Mouse (Mus musculus): ENCODE measurements around the gene Krtap15.

The Krtap15 gene

DNA sequence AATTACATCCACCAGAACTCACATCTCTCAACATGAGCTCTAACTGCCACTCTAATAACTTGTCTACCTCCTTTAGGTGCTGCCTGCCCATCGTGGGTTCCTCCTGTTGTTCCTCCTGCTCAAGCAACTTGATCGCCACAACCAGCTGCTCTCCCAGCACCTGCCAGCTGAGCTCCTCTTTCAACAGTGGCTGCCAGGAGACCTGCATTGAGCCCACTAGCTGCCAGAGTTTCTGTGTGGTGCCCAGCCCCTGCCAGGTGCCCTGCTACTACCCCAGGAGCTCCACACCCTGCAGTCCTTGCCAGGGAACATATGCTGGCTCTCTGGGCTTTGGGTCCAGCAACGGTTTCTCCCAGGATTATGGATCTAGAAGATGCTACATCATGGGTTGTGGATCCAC, at the start of gene Krtap15:
Krtap15 (plus strand) TSS at position 150 of the 400 bp plus-strand sequence.
- no peak for DNase-seq (ENCODE audit: low spot score)

DNA sequence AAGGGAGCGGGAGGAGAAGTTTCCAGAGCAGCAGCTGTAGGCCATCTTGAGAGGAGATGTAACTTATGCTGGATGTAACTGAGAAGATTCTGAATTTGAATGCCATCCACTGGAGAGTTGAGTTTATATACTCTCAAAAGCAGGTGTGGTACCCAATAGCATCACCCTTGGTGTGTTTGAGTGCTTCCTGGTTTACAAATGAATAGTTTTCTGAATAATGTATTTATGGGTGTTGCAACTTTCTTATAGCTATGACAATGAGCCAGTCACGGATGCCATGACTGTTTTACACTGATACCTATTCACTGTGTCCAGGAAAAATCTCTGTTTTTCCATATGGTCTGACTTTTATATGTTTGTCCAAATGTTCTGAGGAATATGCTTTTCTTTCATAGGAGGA, 45.9 kb upstream of the Krtap15 start, which contains the start of gene 2310057N15Rik:
2310057N15Rik (minus strand) TSS at position 101 of the 400 bp plus-strand sequence.
- DNase-seq (ENCODE audit: low spot score): no peak

DNA sequence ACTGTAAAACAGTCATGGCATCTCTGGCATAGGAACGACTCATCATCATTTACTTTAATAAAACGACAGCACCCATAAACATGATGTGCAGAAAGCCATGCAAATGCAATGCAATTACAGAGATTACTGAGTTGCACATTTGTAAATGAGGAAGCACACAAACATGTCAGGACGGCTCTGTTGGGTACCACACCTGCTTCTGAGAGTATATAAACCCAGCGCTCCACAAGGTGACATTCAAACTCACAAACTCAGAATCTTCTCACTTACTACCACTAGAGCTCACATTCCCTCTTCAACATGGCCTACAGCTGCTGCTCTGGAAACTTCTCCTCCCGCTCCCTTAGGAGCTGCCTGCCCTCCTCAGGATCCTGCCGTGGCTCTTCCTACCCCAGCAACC, 42.4 kb upstream of the Krtap15 start, which contains the start of gene Gm5965:
Gm5965 (plus strand) TSS at position 301 of the 400 bp plus-strand sequence.
- DNase-seq (ENCODE audit: low spot score): no peak

DNA sequence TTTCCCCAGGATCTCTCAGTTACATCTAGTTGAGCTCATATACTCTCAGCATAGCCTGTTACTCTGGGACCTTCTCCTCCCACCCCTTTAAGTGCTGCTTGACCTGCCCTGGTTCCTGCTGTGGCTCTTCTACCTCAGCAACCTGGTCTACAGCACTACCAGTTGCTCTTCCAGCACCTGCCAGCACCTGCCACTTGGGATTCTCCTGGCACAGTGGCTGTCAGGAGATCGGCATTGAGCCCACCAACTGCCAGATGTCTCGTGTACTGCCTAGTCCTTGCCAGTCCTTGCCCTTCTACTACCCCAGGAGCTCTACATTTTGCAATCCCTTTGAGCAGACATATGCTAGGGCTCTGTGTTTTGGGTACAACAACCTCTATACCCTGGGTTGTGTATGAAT, 33.2 kb upstream of the Krtap15 start:
- DNase-seq (ENCODE audit: low spot score): no peak

DNA sequence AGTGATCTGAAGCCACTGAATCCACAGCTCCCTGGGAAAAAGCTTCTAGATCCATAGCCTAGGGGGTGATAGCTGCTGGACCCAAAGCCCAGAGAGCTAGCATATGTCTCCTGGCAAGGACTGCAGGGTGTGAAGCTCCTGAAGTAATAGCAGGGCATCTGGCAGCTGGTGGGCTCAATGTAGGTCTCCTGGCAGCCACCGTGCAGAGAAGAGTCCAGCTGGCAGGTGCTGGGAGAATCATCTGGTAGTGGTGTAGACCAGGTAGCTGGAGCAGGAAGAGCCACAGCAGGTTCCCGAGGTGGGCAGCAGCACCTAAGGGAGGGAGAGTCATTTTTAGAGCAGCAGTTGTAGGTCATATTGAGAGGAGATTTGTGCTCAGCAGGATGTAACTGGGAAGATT, 8.2 kb upstream of the Krtap15 start, which contains the start of gene Gm20741:
Gm20741 (minus strand) TSS at position 394 of the 400 bp plus-strand sequence.
- DNase-seq (ENCODE audit: low spot score): no peak

DNA sequence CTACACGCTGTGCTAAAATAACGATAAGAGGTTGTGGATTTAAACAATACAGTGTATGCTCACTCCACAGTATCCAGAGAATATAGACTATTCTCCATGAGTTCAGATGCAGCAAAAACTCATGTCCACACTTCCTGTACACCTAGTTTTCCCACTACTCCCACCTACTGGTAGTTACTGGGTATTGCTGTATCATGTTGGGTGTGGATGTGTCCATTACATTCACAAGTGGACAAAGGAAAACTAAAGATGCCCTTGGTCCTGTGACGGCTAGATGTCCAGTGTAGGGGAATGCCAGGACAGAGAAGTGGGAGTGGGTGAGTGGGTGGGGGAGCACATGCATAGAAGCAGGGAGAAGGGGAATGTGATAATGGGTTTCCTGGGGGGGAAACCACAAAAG, 3.7 kb downstream of the Krtap15 start:
- DNase-seq (ENCODE audit: low spot score): no peak

DNA sequence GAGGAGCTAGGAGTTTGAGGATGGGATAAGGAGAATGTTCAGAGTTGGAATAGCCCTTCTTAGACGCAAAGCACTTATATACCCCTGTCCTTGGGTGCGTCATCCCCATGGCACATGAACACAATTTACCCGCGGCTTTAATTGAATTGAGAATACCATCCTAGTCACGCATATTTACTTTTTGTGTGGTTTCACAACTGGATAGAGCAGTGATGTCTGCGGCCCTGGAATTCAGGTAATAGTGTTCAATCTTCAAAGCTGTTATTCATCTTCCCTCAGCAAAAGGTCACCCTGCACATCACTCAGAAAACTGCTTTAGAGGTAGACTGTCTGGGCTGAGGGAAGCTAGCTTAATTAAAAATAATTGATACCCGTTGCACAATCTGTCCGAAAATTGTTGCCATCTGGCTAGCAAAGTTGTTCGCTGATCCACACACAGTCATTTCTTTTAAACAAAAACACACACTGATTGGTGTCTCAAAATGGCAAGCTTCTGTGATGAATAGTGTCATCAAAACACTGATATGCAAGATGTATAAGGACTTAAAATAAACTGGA, 6.2 kb downstream of the Krtap15 start, which contains the start of gene Krtap14:
Krtap14 (minus strand) TSS at position 51 of the 558 bp plus-strand sequence.
- no peak for DNase-seq (ENCODE audit: low spot score)

DNA sequence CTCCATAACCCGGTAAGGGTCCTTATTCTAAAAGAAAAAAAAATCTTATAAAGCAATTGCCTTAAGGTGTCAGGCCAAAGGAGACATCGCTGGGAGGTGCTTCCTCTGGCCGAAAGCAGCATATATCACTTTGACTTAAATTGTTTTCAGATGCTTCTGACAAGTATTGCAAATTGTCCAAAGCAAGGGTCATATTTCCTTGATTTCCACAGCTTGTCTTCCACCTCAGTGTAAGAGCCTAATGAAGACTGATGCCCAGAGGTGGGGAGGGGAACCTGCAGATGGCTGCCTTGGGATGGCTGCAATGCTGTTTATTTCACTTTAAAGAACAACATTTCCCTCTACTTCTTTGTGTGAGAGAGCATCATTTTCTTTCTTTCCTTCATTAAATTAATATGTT, 7.0 kb downstream of the Krtap15 start:
- DNase-seq (ENCODE audit: low spot score): no peak

DNA sequence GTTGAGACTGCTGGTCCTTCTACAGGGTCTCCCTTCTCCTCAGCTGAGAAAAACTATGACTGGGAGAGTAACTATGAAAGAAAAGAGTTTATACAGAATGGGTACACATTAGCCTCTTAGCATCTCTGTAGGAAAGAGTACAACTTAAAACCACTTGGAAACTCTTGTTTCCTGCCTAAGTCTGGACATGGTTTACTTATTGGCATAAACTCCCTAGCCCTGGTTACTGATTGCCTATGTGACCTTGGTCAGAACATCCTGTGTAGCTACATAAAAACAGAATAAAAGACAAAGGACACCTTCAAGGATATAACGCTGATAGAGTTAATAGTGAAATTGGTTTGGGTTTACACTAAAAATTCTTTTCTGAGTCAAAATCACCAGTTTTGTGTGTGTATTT, 27.3 kb downstream of the Krtap15 start:
- no peak for DNase-seq (ENCODE audit: low spot score)

DNA sequence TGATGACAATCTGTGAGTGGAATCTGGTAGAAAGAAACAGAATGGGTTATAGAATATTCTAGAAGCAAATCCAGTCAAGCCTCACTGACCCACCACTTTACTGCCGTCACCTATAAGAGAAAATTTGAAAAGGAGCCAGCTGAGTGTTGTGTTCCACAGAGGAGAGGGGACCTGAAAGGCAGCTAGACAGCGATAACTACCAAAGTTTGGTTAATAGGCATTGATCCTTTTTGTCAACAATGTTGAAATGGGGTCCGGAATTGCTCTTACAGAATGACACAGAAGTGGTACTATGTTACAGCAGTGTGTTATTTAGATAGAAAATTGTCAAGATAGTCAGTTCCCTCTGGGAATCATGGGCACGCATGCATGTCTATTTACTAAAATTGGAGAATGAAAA, 28.5 kb downstream of the Krtap15 start:
- DNase-seq (ENCODE audit: low spot score): no peak

DNA sequence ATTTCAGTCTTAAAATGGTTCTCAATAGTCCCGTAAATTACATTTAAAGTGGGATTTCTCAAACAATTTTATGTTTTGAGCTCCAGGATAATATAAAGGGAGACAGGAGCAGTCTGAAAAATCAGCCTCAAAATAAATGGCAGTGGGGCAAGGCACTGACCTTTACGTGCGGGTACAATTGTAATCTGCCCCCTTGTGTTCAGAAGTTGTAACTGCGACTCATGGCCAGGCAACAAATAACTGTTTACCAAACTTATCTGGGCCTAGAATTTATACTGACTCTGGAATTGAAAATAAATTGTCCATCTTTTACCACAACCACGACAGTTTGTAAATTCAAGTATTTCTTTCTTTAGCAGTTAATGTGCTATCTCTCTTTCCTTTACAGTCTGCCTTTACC, 31.4 kb downstream of the Krtap15 start:
- DNase-seq (ENCODE audit: low spot score): no peak

DNA sequence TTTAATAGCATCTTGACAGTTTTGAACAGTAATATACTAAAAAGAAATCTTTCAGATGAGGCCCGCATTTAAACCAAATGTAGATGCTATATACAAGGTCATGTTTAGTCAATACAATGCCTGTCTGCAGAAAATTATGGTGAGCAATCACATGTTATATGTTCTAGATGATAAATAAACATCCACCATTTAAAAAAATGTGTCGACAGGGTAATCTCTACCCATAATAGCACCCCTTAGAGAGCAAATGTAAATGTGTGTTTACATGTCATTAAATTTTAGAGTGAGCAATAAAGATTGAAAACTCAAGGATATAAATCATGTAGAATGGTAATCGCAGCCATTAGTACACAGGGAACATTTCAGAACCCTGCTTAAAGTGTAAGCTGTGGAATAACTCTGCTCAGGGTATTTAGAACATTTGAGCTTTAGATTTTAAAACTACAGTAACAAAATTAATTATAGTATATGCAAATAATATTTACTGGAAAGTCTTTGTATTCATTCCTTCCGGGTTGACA, 44.9 kb downstream of the Krtap15 start:
- no peak for DNase-seq (ENCODE audit: low spot score)

DNA sequence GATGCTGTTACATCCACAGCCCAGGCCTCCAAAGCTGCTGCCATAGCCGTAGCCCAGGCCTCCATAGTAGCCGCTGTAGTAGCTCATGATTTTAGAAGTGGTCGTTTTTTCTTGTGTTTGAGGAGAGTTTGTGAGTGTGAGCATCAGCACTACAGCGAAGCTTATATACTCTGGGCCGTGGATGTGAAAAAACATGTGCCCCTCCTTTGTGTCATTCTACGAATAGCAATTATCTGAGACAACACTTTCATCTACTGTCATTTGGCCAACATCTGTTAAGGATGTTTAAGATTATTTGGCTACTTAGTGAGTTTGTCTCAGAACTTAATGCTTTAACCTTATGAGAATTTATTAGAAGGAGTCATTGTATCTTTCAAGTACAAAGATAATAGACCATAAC, 49.3 kb downstream of the Krtap15 start, which contains the start of gene Krtap19-1:
Krtap19-1 (minus strand) TSS at position 101 of the 400 bp plus-strand sequence.
- DNase-seq (ENCODE audit: low spot score): no peak

DNA sequence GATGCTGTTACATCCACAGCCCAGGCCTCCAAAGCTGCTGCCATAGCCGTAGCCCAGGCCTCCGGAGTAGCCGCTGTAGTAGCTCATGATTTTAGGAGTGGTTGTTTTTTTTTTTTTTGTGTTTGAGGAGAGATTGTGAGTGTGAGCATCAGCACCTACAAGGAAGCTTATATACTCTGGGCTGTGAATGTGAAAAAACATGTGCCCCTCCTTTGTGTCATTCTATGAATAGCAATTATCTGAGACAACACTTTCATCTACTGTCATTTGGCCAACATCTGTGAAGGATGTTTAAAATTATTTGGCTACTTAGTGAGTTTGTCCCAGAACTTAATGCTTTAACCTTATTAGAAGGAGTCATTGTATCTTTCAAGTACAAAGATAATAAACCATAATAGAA, 54.2 kb downstream of the Krtap15 start, which contains the start of gene Krtap19-2:
Krtap19-2 (minus strand) TSS at position 101 of the 400 bp plus-strand sequence.
- DNase-seq (ENCODE audit: low spot score): no peak

DNA sequence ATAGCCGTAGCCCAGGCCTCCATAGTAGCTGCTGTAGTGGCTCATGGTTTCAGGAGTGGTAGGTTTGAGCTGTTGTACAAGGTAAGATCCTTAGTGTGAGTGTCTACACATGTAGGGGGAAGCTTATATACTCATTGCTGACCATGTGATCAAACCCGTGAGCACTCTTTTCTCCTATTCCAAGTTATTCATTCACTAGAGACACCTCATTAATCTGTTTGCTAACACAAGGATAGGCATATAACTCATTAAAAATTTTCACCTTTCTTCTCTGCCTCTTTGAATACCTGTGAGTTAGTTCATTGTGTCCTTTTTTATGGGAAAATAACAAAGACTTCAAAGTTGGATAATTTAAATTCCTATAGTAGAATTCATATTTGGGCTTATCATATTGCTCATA, 57.9 kb downstream of the Krtap15 start, which contains the start of gene Krtap19-3:
Krtap19-3 (minus strand) TSS at position 101 of the 400 bp plus-strand sequence.
- DNase-seq (ENCODE audit: low spot score): no peak

Measured in T-cell, adult 2 months (primary cell).